Mouse (Mus musculus): ENCODE results near the gene Ccno. TPM values are rescaled to one million over a fixed set of nuclear protein-coding genes. Genes with fewer than 3 reads are reported as not detected.

Gene Ccno
- polyA plus RNA-seq, 1 experiment from 2014 or later: 0.55 TPM

DNA sequence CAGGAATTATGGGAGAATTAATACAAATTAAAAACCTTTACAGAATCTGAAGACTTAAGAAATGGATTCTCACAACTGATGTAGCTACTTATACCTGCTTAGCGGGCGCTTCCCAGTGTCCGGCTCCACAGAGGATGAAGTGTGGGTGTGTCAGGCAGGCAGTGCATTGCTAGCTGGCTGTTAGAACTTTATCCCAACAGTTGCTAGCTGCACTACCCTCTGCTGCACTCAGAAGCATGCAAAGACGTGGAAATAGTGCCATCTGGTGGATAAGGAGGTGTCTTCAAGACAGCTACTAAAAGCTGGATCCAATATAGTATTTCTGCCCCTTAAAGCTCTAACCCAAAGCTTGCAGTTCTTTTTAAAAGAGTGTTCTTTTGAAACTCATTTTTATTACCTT is 48.2 kb downstream of the Ccno start:
- 0% methylated on average over 4 of the region's 4 CpGs for WGBS
- Histone ChIP-seq H3K27ac (ENCODE audit: low read depth, low read length) (no peak overlapping the region), H3K27me3 (ENCODE audit: control insufficient read depth, insufficient read depth, low read length) (peaks cover 32% of the 10 kb centered on the region), H3K4me3 (ENCODE audit: low read length) (peak overlapping the region; percentile 57), H3K9me3 (ENCODE audit: control insufficient read depth, low read length) (no peaks in the 10 kb centered on the region), H3K4me1 (ENCODE audit: control insufficient read depth, insufficient read depth, low read length) (peaks cover 14% of the 10 kb centered on the region), H3K36me3 (ENCODE audit: control insufficient read depth, insufficient read depth, low read length) (no peaks in the 10 kb centered on the region), H3K4me2 (replicated peaks; ENCODE audit: low read depth, low read length) (peak overlapping the region; percentile 99), H3K9ac (ENCODE audit: low read depth, low read length) (no peak overlapping the region)
- peak; percentile 86 for ATAC-seq (ENCODE audit: low FRiP score, low TSS enrichment)

MicroRNAs encoded within 50 kb of the gene (microRNA counts, 519-probe panel; counts per million panel counts)
- microRNA mmu-miR-449a (not detected), microRNA mmu-miR-449b (not detected), microRNA mmu-miR-449c (not detected)

Small RNA genes lying within 50 kb of the gene (microRNA-seq; reads per million reads assigned to microRNA genes)
- gene Mir449a (22.1 reads per million, percentile 35 among the genes with 10 or more reads in this experiment), gene Mir449b (not detected), gene Mir449c (not detected)

Other genes starting within 250 kb of the Ccno start
- gene Plpp1, start 187.0 kb upstream of the Ccno start, polyA plus RNA-seq (2014; fragmentation: Nextera tagmentation; extraction: Ambion mirVana): 61.9 and 63.6 TPM in 2 replicates
- gene Mtrex, start 60.4 kb upstream of the Ccno start, polyA plus RNA-seq (2014; fragmentation: Nextera tagmentation; extraction: Ambion mirVana): 60.5 and 86.4 TPM in 2 replicates
- gene Dhx29, start 60.3 kb upstream of the Ccno start, polyA plus RNA-seq (2014; fragmentation: Nextera tagmentation; extraction: Ambion mirVana): 14.7 and 24.8 TPM in 2 replicates
- not detected in 2 replicates for gene Mcidas, start 6.0 kb downstream of the Ccno start, polyA plus RNA-seq (2014; fragmentation: Nextera tagmentation; extraction: Ambion mirVana)
- not detected in 2 replicates for gene Cdc20b, start 47.3 kb downstream of the Ccno start, polyA plus RNA-seq (2014; fragmentation: Nextera tagmentation; extraction: Ambion mirVana)
- 142 and 204 TPM in 2 replicates for gene Gpx8, start 58.6 kb downstream of the Ccno start, polyA plus RNA-seq (2014; fragmentation: Nextera tagmentation; extraction: Ambion mirVana)
- not detected in 2 replicates for gene Gzma, start 113.2 kb downstream of the Ccno start, polyA plus RNA-seq (2014; fragmentation: Nextera tagmentation; extraction: Ambion mirVana)
- 3.9 and 5.9 TPM in 2 replicates for gene Esm1, start 221.9 kb downstream of the Ccno start, polyA plus RNA-seq (2014; fragmentation: Nextera tagmentation; extraction: Ambion mirVana)
- not detected in 2 replicates for gene Gzmk, start 238.1 kb downstream of the Ccno start, polyA plus RNA-seq (2014; fragmentation: Nextera tagmentation; extraction: Ambion mirVana)